Mouse (Mus musculus) megakaryocyte progenitor cell, adult 5-6 weeks (primary cell): ENCODE data around the gene Slc9a1. TPM values are rescaled to one million over a fixed set of nuclear protein-coding genes. Genes with fewer than 3 reads are reported as not detected.

Experiments
- ATAC-seq: replicated peaks from 2 replicates; pipeline ENCODE4 v1.8.0; 2016; ENCODE audit warnings: mild to moderate bottlenecking, moderate TSS enrichment, inconsistent platforms; ENCODE audit not compliant: poor library complexity
- total RNA-seq, 2 experiments: library from RNA; stranded (forward) in 1 of 2; stranded (reverse) in 1 of 2; fragments of 157-497, 149-512 nt in 1 of 2; fragments of 200-1000 nt in 1 of 2; gene quantifications; 2 replicates each; pipeline versions ENCODE4 v1.2.3 to v1.2.4; 2015 to 2017

Slc9a1 gene
- total RNA-seq, 2 experiments from 2014 or later, result 6.3 to 15.1 TPM

GRCm38 (mm10) chr4:133400098-133400497 lies 30.6 kb downstream of the Slc9a1 start:
- ATAC-seq, result no peak

DNA sequence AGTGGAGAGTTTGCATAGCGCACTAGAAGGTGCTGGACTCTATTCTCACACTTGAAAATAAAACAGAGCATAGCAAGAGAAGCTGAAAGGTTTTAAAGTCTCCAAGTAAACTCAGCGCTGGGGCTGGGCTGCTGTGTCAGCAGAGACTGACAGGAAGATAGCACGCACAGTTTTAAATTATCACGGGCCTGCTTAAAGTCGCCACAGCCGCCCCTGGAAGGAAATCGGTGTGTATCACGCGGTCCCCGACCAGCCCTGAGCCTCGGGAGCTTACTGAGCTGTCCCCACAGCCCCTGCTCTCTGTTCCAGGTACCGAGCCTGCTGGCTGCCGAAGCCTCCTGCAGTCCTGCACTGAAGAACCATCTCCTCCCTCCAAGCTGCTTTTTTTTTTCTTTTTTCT lies 32.5 kb downstream of the Slc9a1 start:
- peak; percentile 65 for ATAC-seq

- ATAC-seq, result no peak
Measured at GRCm38 (mm10) chr4:133403611-133404228, 34.2 kb downstream of the Slc9a1 start.

GRCm38 (mm10) chr4:133404256-133404655 lies 34.8 kb downstream of the Slc9a1 start:
- ATAC-seq, result no peak

- no peak for ATAC-seq
Measured at GRCm38 (mm10) chr4:133406313-133407056, 37.0 kb downstream of the Slc9a1 start.

DNA sequence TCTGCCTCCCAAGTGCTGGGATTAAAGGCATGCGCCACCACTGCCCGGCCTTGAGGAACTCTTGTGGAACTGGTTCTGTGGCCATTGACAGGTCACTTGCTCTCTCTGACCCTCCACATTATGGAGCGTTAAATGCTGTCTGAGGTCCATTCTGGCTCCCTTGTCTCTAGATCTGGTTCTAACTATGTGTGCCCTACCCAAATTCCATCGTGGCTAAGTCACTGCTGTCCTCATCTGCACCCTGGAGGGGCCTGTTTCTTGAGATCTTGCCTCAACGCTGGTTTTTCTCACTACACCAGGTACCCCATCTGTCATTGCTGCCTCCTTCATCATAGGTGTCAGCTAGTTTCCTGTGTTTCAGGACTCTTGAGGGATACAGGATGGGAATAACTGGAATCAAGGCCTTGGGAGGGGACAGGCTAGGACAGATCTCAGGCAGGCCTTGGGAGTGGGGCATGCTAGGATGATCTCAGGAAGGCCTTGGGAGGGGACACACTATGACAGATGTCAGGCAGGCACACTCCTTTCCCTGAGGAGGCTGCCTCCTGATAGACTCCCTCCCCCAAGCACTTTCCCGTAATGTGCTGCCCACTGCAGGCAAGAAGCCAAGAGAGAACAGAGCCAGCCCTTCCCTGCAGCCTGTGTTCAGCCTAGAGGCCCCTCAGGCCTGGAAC lies 37.7 kb downstream of the Slc9a1 start:
- ATAC-seq, result no peak

DNA sequence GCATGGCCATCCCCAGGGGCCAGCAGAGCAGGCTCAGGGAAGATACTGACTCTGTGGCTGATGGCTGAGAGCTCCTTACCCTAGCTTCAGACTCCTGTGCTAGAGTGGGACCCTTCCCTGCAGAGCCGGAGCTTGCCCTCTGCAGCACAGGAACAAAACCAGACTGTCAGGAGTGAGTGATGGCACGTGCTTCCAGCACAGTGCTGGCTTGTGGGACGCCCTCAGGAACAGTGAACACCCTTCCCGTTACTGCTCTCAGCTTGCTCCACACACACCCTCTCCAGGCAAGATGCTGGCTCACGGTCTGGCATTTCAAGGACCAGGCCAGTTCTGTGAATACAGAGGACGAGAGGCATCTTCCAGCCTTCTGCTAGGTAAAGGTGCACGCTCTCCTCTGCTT lies 38.5 kb downstream of the Slc9a1 start:
- ATAC-seq, result no peak

GRCm38 (mm10) chr4:133410994-133411393 lies 41.5 kb downstream of the Slc9a1 start:
- ATAC-seq, result no peak

DNA sequence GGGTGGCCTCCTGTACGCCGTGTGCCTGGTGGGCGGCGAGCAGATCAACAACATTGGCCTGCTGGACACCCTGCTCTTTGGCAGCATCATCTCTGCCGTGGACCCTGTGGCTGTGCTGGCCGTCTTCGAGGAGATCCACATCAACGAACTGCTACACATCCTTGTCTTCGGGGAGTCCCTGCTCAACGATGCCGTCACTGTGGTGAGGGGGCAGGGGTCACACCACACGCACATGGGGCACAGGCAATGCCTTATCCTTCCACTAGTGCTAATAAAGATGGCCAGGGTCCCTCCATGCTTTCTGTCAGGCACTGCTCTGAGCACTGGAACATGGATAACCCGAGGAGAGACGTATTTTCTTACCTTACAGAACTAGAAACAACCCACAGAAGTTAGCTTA lies 42.6 kb downstream of the Slc9a1 start:
- ATAC-seq, result no peak

GRCm38 (mm10) chr4:133412575-133413540 lies 43.4 kb downstream of the Slc9a1 start:
- ATAC-seq, result peak; percentile 93

DNA sequence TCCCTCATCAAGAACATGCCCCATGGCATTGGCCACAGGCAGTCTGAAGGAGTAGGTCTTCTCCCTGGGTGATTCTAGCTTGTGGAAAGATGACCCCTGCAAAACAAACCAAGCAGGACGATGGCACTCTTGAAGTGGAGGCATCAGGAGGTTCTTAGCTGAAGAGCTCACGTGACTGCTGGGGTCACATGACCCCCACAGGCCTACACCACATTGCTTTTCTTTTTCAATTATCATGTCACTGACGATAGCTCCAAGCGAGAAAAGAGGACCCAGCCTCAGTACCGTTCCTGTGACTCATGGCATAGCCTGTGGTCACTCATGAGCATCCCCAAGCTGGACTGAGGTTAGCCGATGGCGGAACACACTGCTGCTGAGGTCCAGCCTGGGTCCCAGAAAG lies 44.1 kb downstream of the Slc9a1 start:
- no peak for ATAC-seq

- peak; percentile 29 for ATAC-seq
Measured at GRCm38 (mm10) chr4:133414920-133415319, 45.4 kb downstream of the Slc9a1 start.

- ATAC-seq, result peak; percentile 71
Measured at GRCm38 (mm10) chr4:133419312-133420004, 50.0 kb downstream of the Slc9a1 start.

DNA sequence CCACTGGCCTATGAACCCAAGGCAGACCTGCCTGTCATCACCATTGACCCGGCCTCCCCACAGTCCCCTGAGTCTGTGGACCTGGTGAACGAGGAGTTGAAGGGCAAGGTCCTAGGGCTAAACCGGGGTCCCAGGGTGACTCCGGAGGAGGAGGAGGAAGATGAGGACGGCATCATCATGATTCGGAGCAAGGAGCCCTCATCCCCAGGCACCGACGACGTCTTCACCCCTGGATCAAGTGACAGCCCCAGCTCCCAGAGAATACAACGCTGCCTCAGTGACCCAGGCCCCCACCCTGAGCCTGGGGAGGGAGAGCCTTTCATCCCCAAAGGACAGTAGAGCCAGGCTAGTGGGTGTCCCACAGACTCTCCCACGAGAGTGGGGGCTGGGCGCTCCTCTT lies 52.5 kb downstream of the Slc9a1 start:
- no peak for ATAC-seq

DNA sequence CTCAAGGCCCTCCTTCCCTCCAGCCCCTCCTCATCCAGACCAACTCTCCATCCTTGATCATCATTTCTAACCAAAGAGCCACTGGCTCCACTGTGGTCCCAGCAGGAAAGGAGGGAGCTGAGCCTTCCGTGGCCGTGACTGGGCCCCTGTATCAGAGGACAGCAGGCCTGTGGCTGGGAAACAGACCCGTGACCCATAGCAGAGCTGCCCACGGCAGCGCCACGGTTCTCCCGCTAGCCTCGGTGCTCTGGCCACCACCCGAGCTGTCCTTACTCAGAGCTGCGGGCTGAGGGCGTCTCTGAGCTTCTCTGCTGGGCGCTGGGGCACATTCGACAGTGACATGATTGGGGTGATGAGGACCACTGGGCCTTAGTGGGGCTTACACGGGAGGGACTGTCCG lies 53.1 kb downstream of the Slc9a1 start:
- no peak for ATAC-seq

- ATAC-seq, result peak; percentile 60
Measured at GRCm38 (mm10) chr4:133423108-133423507, 53.6 kb downstream of the Slc9a1 start.

DNA sequence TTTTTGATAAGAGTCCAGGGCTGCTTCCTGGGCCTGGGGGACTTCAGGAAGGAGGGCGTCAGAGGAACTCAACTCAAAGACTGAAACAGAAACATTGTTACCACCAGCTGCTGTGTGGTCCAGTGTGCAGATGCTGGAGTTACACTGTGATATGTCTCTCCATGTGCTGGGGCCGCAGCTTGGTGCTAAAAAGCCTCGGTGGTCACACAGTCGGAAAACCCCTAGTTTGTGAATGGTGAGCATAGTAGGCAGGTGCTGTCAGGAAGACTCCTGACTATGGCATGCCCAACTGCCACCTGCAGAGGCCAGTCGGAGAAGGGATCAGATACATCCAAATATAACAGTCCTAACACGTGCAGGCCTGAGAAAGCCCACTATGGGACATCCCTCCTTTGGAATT lies 54.2 kb downstream of the Slc9a1 start:
- ATAC-seq, result no peak

- peak; percentile 80 for ATAC-seq
Measured at GRCm38 (mm10) chr4:133424100-133424499, 54.6 kb downstream of the Slc9a1 start.

GRCm38 (mm10) chr4:133426141-133426540 lies 56.6 kb downstream of the Slc9a1 start:
- no peak for ATAC-seq

GRCm38 (mm10) chr4:133431508-133431907 lies 62.0 kb downstream of the Slc9a1 start:
- ATAC-seq, result no peak
